Mouse (Mus musculus): ENCODE measurements around the gene 4930404H24Rik. TPM values are rescaled to one million over a fixed set of nuclear protein-coding genes. Genes with fewer than 3 reads are reported as not detected.

Gene 4930404H24Rik
- polyA plus RNA-seq, 1 experiment from 2014 or later = not detected

DNA sequence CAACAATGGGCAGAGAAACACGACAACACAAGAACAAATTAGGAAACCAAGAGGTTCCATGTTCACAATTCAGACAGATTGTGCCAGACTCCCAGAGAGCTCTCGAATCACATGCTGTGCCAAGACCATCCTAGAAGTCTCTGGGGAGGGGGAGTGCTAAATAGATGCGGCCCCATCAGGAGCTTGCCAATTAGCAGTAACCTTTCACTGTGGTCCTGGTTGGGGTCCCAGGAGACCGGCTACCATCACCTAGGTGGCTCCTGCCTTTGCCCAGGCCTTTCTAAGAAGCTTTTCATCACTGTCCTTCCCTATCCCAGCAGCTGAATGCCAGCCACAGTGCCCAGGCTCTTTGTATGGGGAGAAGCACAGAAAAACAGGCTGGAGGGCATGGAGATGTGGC is 8.5 kb upstream of the 4930404H24Rik start:
- Histone ChIP-seq H3K27ac (ENCODE audit: low read depth, low read length) (peak overlapping the region; percentile 73), H3K4me3 (ENCODE audit: low read depth, low read length) (no peak overlapping the region), H3K27me3 (ENCODE audit: control insufficient read depth, insufficient read depth, low read length) (no peaks in the 10 kb centered on the region; the same call in 1 of the 2 replicates), H3K36me3 (ENCODE audit: control insufficient read depth, insufficient read depth, low read length) (no peaks in the 10 kb centered on the region), H3K9me3 (ENCODE audit: control insufficient read depth, low read length) (no peaks in the 10 kb centered on the region), H3K4me2 (ENCODE audit: low read depth, low read length, severe bottlenecking) (no peak overlapping the region; the same call in 1 of the 2 replicates), H3K9ac (ENCODE audit: low read length) (peak overlapping the region; percentile 30; the same call in 1 of the 2 replicates), H3K4me1 (replicated peaks; ENCODE audit: control insufficient read depth, insufficient read depth, low read length) (peaks cover 14% of the 10 kb centered on the region)
- DNase-seq (ENCODE audit: low spot score) (no peak), ATAC-seq (replicated peaks; ENCODE audit: low FRiP score) (peak; percentile 6; the same call in 1 of the 2 replicates)
- 47% methylated on average over 4 of the region's 4 CpGs for WGBS

GRCm38 (mm10) chr2:153490116-153490515 is 2.5 kb upstream of the 4930404H24Rik start:
- no peak overlapping the region for H3K27ac ChIP-seq (ENCODE audit: low read depth, low read length)
- peaks cover 13% of the 10 kb centered on the region for H3K27me3 ChIP-seq (ENCODE audit: control insufficient read depth, insufficient read depth, low read length)
- no peak overlapping the region for H3K4me3 ChIP-seq (ENCODE audit: low read depth, low read length)
- H3K36me3 ChIP-seq (ENCODE audit: control insufficient read depth, insufficient read depth, low read length) = no peaks in the 10 kb centered on the region
- H3K4me1 ChIP-seq (replicated peaks; ENCODE audit: control insufficient read depth, insufficient read depth, low read length) = peaks cover 28% of the 10 kb centered on the region
- WGBS = 62% methylated on average over 1 of the region's 1 CpGs
- no peak for DNase-seq (ENCODE audit: low spot score)
- no peak overlapping the region for H3K4me2 ChIP-seq (ENCODE audit: low read depth, low read length, severe bottlenecking)
- no peak for ATAC-seq (replicated peaks; ENCODE audit: low FRiP score)
- H3K9me3 ChIP-seq (ENCODE audit: control insufficient read depth, low read length) = no peaks in the 10 kb centered on the region
- no peak overlapping the region for H3K9ac ChIP-seq (ENCODE audit: low read length)

DNA sequence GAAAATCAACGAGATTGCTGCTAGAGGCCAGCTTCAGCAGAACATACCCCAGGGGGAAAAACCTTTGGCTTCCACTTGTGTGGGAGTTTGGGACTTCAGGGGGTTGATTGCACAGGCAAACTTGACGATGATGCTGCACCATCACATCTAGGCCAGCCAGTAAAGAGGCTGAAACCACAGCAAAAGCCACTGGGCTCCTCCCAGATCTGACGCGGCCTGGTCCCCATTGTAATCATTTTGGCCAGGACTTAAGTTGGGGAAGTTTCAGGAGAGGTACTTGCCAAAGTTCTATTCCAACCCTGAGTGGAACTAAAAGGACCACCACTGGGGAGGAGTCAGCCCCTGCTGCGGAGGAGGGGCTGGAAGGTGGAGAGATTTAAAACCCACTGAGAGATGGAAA is 1.6 kb upstream of the 4930404H24Rik start:
- WGBS = 11% methylated on average over 5 of the region's 5 CpGs
- H3K9ac ChIP-seq (ENCODE audit: low read length) = no peak overlapping the region
- no peaks in the 10 kb centered on the region for H3K9me3 ChIP-seq (ENCODE audit: control insufficient read depth, low read length)
- no peak overlapping the region for H3K27ac ChIP-seq (ENCODE audit: low read depth, low read length)
- peaks cover 28% of the 10 kb centered on the region for H3K4me1 ChIP-seq (replicated peaks; ENCODE audit: control insufficient read depth, insufficient read depth, low read length)
- ATAC-seq (replicated peaks; ENCODE audit: low FRiP score) (no peak), DNase-seq (ENCODE audit: low spot score) (no peak)
- no peaks in the 10 kb centered on the region for H3K36me3 ChIP-seq (ENCODE audit: control insufficient read depth, insufficient read depth, low read length)
- no peak overlapping the region; the same call in 1 of the 2 replicates for H3K4me2 ChIP-seq (ENCODE audit: low read depth, low read length, severe bottlenecking)
- peaks cover 13% of the 10 kb centered on the region for H3K27me3 ChIP-seq (ENCODE audit: control insufficient read depth, insufficient read depth, low read length)
- no peak overlapping the region for H3K4me3 ChIP-seq (ENCODE audit: low read depth, low read length)

- Histone ChIP-seq H3K27me3 (ENCODE audit: control insufficient read depth, insufficient read depth, low read length) (peaks cover 13% of the 10 kb centered on the region), H3K36me3 (ENCODE audit: control insufficient read depth, insufficient read depth, low read length) (no peaks in the 10 kb centered on the region), H3K4me3 (ENCODE audit: low read depth, low read length) (peak overlapping the region; percentile 49), H3K4me1 (replicated peaks; ENCODE audit: control insufficient read depth, insufficient read depth, low read length) (peaks cover 34% of the 10 kb centered on the region), H3K9me3 (ENCODE audit: control insufficient read depth, low read length) (no peaks in the 10 kb centered on the region), H3K4me2 (ENCODE audit: low read depth, low read length, severe bottlenecking) (peak overlapping the region; percentile 98), H3K9ac (ENCODE audit: low read length) (peak overlapping the region; percentile 64), H3K27ac (ENCODE audit: low read depth, low read length) (peak overlapping the region; percentile 80; the same call in 1 of the 2 replicates)
- WGBS = 5% methylated on average over 18 of the region's 18 CpGs
- ATAC-seq (replicated peaks; ENCODE audit: low FRiP score) = no peak
- DNase-seq (ENCODE audit: low spot score) = no peak
Observed at GRCm38 (mm10) chr2:153491512-153492178, 945 bp upstream of the 4930404H24Rik start.

DNA sequence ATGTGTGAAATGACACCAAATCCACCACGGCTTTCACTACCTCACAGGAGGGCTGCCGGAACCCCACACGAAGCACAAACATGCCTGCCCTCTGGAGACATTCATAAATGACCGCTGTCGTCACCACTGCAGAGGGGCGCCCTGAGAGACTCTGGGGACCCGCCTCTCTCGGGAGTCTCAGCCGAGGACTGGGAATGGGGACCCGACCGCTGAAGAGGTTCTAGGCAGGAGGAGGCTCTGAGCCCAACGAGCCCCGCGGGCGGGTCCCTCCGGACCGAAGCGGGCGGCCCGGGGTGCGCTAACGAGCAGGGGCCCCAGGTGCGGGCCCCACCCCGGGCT is 442 bp upstream of the 4930404H24Rik start:
- peaks cover 39% of the 10 kb centered on the region for H3K4me1 ChIP-seq (replicated peaks; ENCODE audit: control insufficient read depth, insufficient read depth, low read length)
- 1% methylated on average over 12 of the region's 24 CpGs for WGBS
- peak; percentile 53 for ATAC-seq (replicated peaks; ENCODE audit: low FRiP score)
- DNase-seq (ENCODE audit: low spot score) = no peak
- peak overlapping the region; percentile 98 for H3K4me2 ChIP-seq (ENCODE audit: low read depth, low read length, severe bottlenecking)
- H3K27ac ChIP-seq (ENCODE audit: low read depth, low read length) = peak overlapping the region; percentile 80
- H3K9me3 ChIP-seq (ENCODE audit: control insufficient read depth, low read length) = no peaks in the 10 kb centered on the region
- peaks cover 13% of the 10 kb centered on the region for H3K27me3 ChIP-seq (ENCODE audit: control insufficient read depth, insufficient read depth, low read length)
- H3K9ac ChIP-seq (ENCODE audit: low read length) = peak overlapping the region; percentile 64
- H3K36me3 ChIP-seq (ENCODE audit: control insufficient read depth, insufficient read depth, low read length) = no peaks in the 10 kb centered on the region
- peak overlapping the region; percentile 49 for H3K4me3 ChIP-seq (ENCODE audit: low read depth, low read length)

GRCm38 (mm10) chr2:153493393-153493731 is 772 bp downstream of the 4930404H24Rik start:
- Histone ChIP-seq H3K27me3 (ENCODE audit: control insufficient read depth, insufficient read depth, low read length) (peaks cover 13% of the 10 kb centered on the region), H3K4me3 (ENCODE audit: low read depth, low read length) (peak overlapping the region; percentile 49), H3K36me3 (ENCODE audit: control insufficient read depth, insufficient read depth, low read length) (no peaks in the 10 kb centered on the region), H3K4me2 (ENCODE audit: low read depth, low read length, severe bottlenecking) (peak overlapping the region; percentile 98), H3K9ac (ENCODE audit: low read length) (peak overlapping the region; percentile 49), H3K4me1 (replicated peaks; ENCODE audit: control insufficient read depth, insufficient read depth, low read length) (peaks cover 45% of the 10 kb centered on the region), H3K27ac (ENCODE audit: low read depth, low read length) (peak overlapping the region; percentile 80), H3K9me3 (ENCODE audit: control insufficient read depth, low read length) (no peaks in the 10 kb centered on the region)
- ATAC-seq (replicated peaks; ENCODE audit: low FRiP score) (no peak), DNase-seq (ENCODE audit: low spot score) (no peak)
- WGBS = 39% methylated on average over 2 of the region's 2 CpGs

DNA sequence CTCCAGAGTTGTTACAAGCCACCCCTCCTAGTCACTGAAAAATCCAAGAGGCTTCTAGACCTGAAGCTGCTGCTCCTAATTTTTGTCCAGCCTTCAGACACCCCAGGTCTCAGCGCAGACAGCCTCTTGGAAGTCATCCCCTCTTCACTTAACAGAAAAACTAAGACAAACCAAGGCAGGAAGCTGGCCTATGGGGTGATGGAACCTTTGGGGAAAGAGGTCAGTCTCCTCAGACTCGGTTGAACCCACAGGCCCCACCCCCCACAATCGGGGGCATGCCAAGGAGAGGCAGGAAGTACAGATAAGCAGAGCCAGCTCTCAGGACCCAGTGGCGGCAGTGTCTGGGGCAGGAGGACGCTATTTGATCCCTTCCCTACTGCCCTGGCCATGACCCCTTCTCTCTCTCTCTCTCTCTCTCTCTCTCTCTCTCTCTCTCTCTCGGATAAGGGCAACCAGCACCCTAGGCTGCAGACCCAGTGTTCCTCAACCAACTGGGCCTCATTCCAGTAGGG is 1.2 kb downstream of the 4930404H24Rik start:
- no peaks in the 10 kb centered on the region for H3K36me3 ChIP-seq (ENCODE audit: control insufficient read depth, insufficient read depth, low read length)
- no peak overlapping the region for H3K4me3 ChIP-seq (ENCODE audit: low read depth, low read length)
- peaks cover 45% of the 10 kb centered on the region for H3K4me1 ChIP-seq (replicated peaks; ENCODE audit: control insufficient read depth, insufficient read depth, low read length)
- H3K27ac ChIP-seq (ENCODE audit: low read depth, low read length) = peak overlapping the region; percentile 80
- H3K9me3 ChIP-seq (ENCODE audit: control insufficient read depth, low read length) = no peaks in the 10 kb centered on the region
- peaks cover 13% of the 10 kb centered on the region for H3K27me3 ChIP-seq (ENCODE audit: control insufficient read depth, insufficient read depth, low read length)
- H3K9ac ChIP-seq (ENCODE audit: low read length) = peak overlapping the region; percentile 37
- ATAC-seq (replicated peaks; ENCODE audit: low FRiP score) = no peak
- 14% methylated on average over 6 of the region's 6 CpGs for WGBS
- H3K4me2 ChIP-seq (ENCODE audit: low read depth, low read length, severe bottlenecking) = peak overlapping the region; percentile 11; the same call in 1 of the 2 replicates
- DNase-seq (ENCODE audit: low spot score) = no peak

- Histone ChIP-seq H3K4me3 (ENCODE audit: low read depth, low read length) (no peak overlapping the region), H3K27me3 (ENCODE audit: control insufficient read depth, insufficient read depth, low read length) (peaks cover 13% of the 10 kb centered on the region), H3K4me2 (ENCODE audit: low read depth, low read length, severe bottlenecking) (0 out of 2 replicates have a peak overlapping the region, but pooled peaks have one; percentile 11), H3K9ac (ENCODE audit: low read length) (peak overlapping the region; percentile 37; the same call in 1 of the 2 replicates), H3K9me3 (ENCODE audit: control insufficient read depth, low read length) (no peaks in the 10 kb centered on the region), H3K27ac (ENCODE audit: low read depth, low read length) (peak overlapping the region; percentile 31; the same call in 1 of the 2 replicates), H3K36me3 (ENCODE audit: control insufficient read depth, insufficient read depth, low read length) (no peaks in the 10 kb centered on the region), H3K4me1 (replicated peaks; ENCODE audit: control insufficient read depth, insufficient read depth, low read length) (peaks cover 47% of the 10 kb centered on the region)
- 37% methylated on average over 9 of the region's 9 CpGs for WGBS
- DNase-seq (ENCODE audit: low spot score) = no peak
- no peak for ATAC-seq (replicated peaks; ENCODE audit: low FRiP score)
Observed at GRCm38 (mm10) chr2:153494293-153494811, 1.8 kb downstream of the 4930404H24Rik start.
